Mouse (Mus musculus) hindbrain, embryonic 13.5 days (tissue): Measurements from ENCODE around the gene Pvr. TPM values are rescaled to one million over a fixed set of nuclear protein-coding genes. Genes with fewer than 3 reads are reported as not detected.

Source experiments
- ATAC-seq: fragments of 200-750 bp; cut with Nextera tagmentation; 2 replicates; pipeline ENCODE4 v1.8.0; 2017; ENCODE audit warnings: moderate TSS enrichment; ENCODE audit not compliant: low FRiP score
- H3K27ac ChIP-seq: fragments of 300-500 bp; sonication (generic); 2 replicates; pipeline ENCODE4 v1.5.1; 2015; ENCODE audit warnings: inconsistent platforms, mild to moderate bottlenecking, moderate library complexity
- H3K27me3 ChIP-seq: fragments of 300-500 bp; sonication (generic); 2 replicates; pipeline ENCODE4 v1.6.1; 2015; ENCODE audit warnings: mild to moderate bottlenecking, inconsistent platforms
- H3K36me3 ChIP-seq: fragments of 300-500 bp; sonication (generic); 2 replicates; pipeline ENCODE4 v1.6.1; 2015; ENCODE audit warnings: mild to moderate bottlenecking, inconsistent platforms
- H3K4me1 ChIP-seq: fragments of 300-500 bp; sonication (generic); replicated peaks from 2 replicates; pipeline ENCODE4 v1.6.1; 2015; ENCODE audit warnings: inconsistent platforms
- H3K4me2 ChIP-seq: fragments of 300-500 bp; sonication (generic); 2 replicates; pipeline ENCODE4 v1.6.1; 2015; ENCODE audit warnings: inconsistent platforms, mild to moderate bottlenecking, moderate library complexity
- H3K4me3 ChIP-seq: fragments of 300-500 bp; sonication (generic); 2 replicates; pipeline ENCODE4 v1.5.1; 2015; ENCODE audit warnings: mild to moderate bottlenecking, inconsistent platforms
- H3K9ac ChIP-seq: fragments of 300-500 bp; sonication (generic); 2 replicates; pipeline ENCODE4 v1.6.1; 2015; ENCODE audit warnings: mild to moderate bottlenecking, inconsistent platforms
- H3K9me3 ChIP-seq: fragments of 300-500 bp; sonication (generic); 2 replicates; pipeline ENCODE4 v1.6.1; 2016; ENCODE audit warnings: inconsistent platforms
- WGBS: fragments of 180-500 bp; shearing (Covaris S2); methylation state at CpG from one replicate; pipeline ENCODE4 v1.1.7; 2015; 5-methylcytosine and 5-hydroxymethylcytosine counted together
- polyA plus RNA-seq: library from polyadenylated mRNA; unstranded; fragments of >200 nt; fragmentation: Nextera tagmentation; extraction: Ambion mirVana; gene quantifications from 2 replicates; pipeline ENCODE4 v1.2.1, GENCODE M21; 2015

Gene Pvr
- polyA plus RNA-seq, 1 experiment from 2014 or later = 7.8 TPM

GRCm38 (mm10) chr7:19859740-19860139 is 61.2 kb downstream of the Pvr start:
- H3K4me3 ChIP-seq = no peak overlapping the region
- H3K27ac ChIP-seq = no peak overlapping the region
- ATAC-seq = no peak
- no peaks in the 10 kb centered on the region for H3K4me1 ChIP-seq
- no peaks in the 10 kb centered on the region for H3K9me3 ChIP-seq
- H3K27me3 ChIP-seq = peaks cover 12% of the 10 kb centered on the region; the same call in 1 of the 2 replicates
- H3K36me3 ChIP-seq = no peaks in the 10 kb centered on the region
- no peak overlapping the region for H3K4me2 ChIP-seq
- 82% methylated on average over 10 of the region's 10 CpGs for WGBS
- no peak overlapping the region for H3K9ac ChIP-seq

- H3K36me3 ChIP-seq = no peaks in the 10 kb centered on the region
- no peak for ATAC-seq
- H3K9me3 ChIP-seq = no peaks in the 10 kb centered on the region
- no peaks in the 10 kb centered on the region for H3K4me1 ChIP-seq
- no peak overlapping the region for H3K4me3 ChIP-seq
- no peak overlapping the region for H3K9ac ChIP-seq
- no peak overlapping the region for H3K27ac ChIP-seq
- no peak overlapping the region for H3K4me2 ChIP-seq
- 83% methylated on average over 6 of the region's 6 CpGs for WGBS
- peaks cover 31% of the 10 kb centered on the region for H3K27me3 ChIP-seq
These were observed 64.7 kb downstream of the Pvr start for GRCm38 (mm10) chr7:19856283-19856682.

- Histone ChIP-seq H3K36me3 (no peaks in the 10 kb centered on the region), H3K4me2 (no peak overlapping the region), H3K4me3 (no peak overlapping the region), H3K27me3 (peaks cover 35% of the 10 kb centered on the region), H3K9me3 (no peaks in the 10 kb centered on the region), H3K27ac (no peak overlapping the region), H3K9ac (no peak overlapping the region), H3K4me1 (no peaks in the 10 kb centered on the region)
- WGBS = 84% methylated on average over 5 of the region's 5 CpGs
- no peak for ATAC-seq
These were observed 65.3 kb downstream of the Pvr start for GRCm38 (mm10) chr7:19855663-19856062.

Other genes with a start within 250 kb of the Pvr start
- gene Apoc2, start 243.2 kb downstream of the Pvr start, polyA plus RNA-seq = 0.56 TPM in 1 of 2 replicates, not detected in the other
- gene Gm44805, start 239.7 kb downstream of the Pvr start, polyA plus RNA-seq = not detected in 2 replicates
- 0.12 TPM in 1 of 2 replicates, not detected in the other for gene Apoc4, start 239.7 kb downstream of the Pvr start, polyA plus RNA-seq
- 2.7 and 3.8 TPM in 2 replicates for gene Apoc1, start 228.5 kb downstream of the Pvr start, polyA plus RNA-seq
- 339 and 374 TPM in 2 replicates for gene Apoe, start 222.0 kb downstream of the Pvr start, polyA plus RNA-seq
- 119 and 124 TPM in 2 replicates for gene Tomm40, start 205.7 kb downstream of the Pvr start, polyA plus RNA-seq
- 49.1 and 49.8 TPM in 2 replicates for gene Nectin2, start 170.7 kb downstream of the Pvr start, polyA plus RNA-seq
- gene Bcam, start 150.1 kb downstream of the Pvr start, polyA plus RNA-seq = 8.1 and 10.7 TPM in 2 replicates
- gene Cblc, start 124.4 kb downstream of the Pvr start, polyA plus RNA-seq = not detected in 2 replicates
- gene Bcl3, start 98.4 kb downstream of the Pvr start, polyA plus RNA-seq = 0.60 and 1.5 TPM in 2 replicates
- 7.6 and 9.3 TPM in 2 replicates for gene Gm19345, start 69.2 kb downstream of the Pvr start, polyA plus RNA-seq
- gene Ceacam16, start 59.9 kb downstream of the Pvr start, polyA plus RNA-seq = 0.48 and 0.58 TPM in 2 replicates
- not detected in 2 replicates for gene Ceacam19, start 33.2 kb downstream of the Pvr start, polyA plus RNA-seq
- 0.13 TPM in 1 of 2 replicates, not detected in the other for gene Igsf23, start 29.6 kb upstream of the Pvr start, polyA plus RNA-seq
- not detected in 2 replicates for gene Ceacam20, start 44.3 kb upstream of the Pvr start, polyA plus RNA-seq
- gene Nlrp9b, start 70.3 kb upstream of the Pvr start, polyA plus RNA-seq = not detected in 2 replicates
- not detected in 2 replicates for gene Vmn1r91, start 178.5 kb upstream of the Pvr start, polyA plus RNA-seq
- gene Gm16442, start 201.4 kb upstream of the Pvr start, polyA plus RNA-seq = not detected in 2 replicates
- gene Vmn1r93, start 217.9 kb upstream of the Pvr start, polyA plus RNA-seq = not detected in 2 replicates
- not detected in 2 replicates for gene Vmn1r94, start 247.2 kb upstream of the Pvr start, polyA plus RNA-seq